Mouse (Mus musculus) lung, adult 2 months (tissue): ENCODE data around the gene Dennd2a.

Source experiments
- CTCF ChIP-seq: fragments of 200-500 bp; IDR thresholded peaks from 2 replicates; pipeline ENCODE4 v1.5.1; 2011; ENCODE audit warnings: mild to moderate bottlenecking, low read length, control low read depth; ENCODE audit not compliant: insufficient read depth
- POLR2A ChIP-seq: fragments of 200-500 bp; IDR thresholded peaks from 2 replicates; pipeline ENCODE4 v1.6.1; 2011; ENCODE audit warnings: low read depth, mild to moderate bottlenecking, control low read depth, low read length, borderline replicate concordance; ENCODE audit errors: extremely low read depth

- no peak for TF ChIP-seq CTCF
- TF ChIP-seq POLR2A: no peak
Observed at GRCm38 (mm10) chr6:39554888-39555647, 2.6 kb downstream of the Dennd2a start.
